Mouse (Mus musculus) spleen, adult 2 months (tissue): ENCODE measurements around the gene Ldb1.

ENCODE experiments used
- CTCF ChIP-seq: fragments of 200-500 bp; IDR thresholded peaks from 2 replicates; pipeline ENCODE4 v1.5.1; 2011; ENCODE audit warnings: mild to moderate bottlenecking, inconsistent platforms; ENCODE audit not compliant: insufficient read depth, insufficient read length, insufficient replicate concordance; ENCODE audit errors: extremely low read depth
- POLR2A ChIP-seq: fragments of 200-500 bp; IDR thresholded peaks from 2 replicates; pipeline ENCODE4 v1.6.1; 2011; ENCODE audit warnings: low read depth, low read length, inconsistent platforms

GRCm38 (mm10) chr19:46031689-46032432 is 13.2 kb downstream of the Ldb1 start:
- TF ChIP-seq CTCF (no peak), POLR2A (no peak)
